Mouse (Mus musculus) limb, embryonic 14.5 days (tissue): ENCODE data around the gene Rnf144b. TPM values are rescaled to one million over a fixed set of nuclear protein-coding genes. Genes with fewer than 3 reads are reported as not detected.

ENCODE experiments used
- ATAC-seq: fragments of 200-750 bp; cut with Nextera tagmentation; 2 replicates; pipeline ENCODE4 v1.8.0; 2017; ENCODE audit warnings: low read depth, moderate number of reproducible peaks, moderate TSS enrichment; ENCODE audit not compliant: low FRiP score
- DNase-seq: peaks from one replicate; pipeline ENCODE4 v3.0.0-alpha.2; 2015; ENCODE audit warnings: low spot score
- H3K27ac ChIP-seq: fragments of 300-500 bp; sonication (generic); replicated peaks from 2 replicates; pipeline ENCODE4 v1.5.1; 2014; ENCODE audit warnings: low read depth, mild to moderate bottlenecking, low read length, moderate library complexity, mixed read lengths
- H3K27me3 ChIP-seq: fragments of 300-500 bp; sonication (generic); 2 replicates; pipeline ENCODE4 v1.6.1; 2014; ENCODE audit warnings: low read length, mixed read lengths; ENCODE audit not compliant: control insufficient read depth, insufficient read depth
- H3K36me3 ChIP-seq: fragments of 300-500 bp; sonication (generic); 2 replicates; pipeline ENCODE4 v1.6.1; 2014; ENCODE audit warnings: mild to moderate bottlenecking, low read length, moderate library complexity, mixed read lengths; ENCODE audit not compliant: control insufficient read depth, insufficient read depth
- H3K4me1 ChIP-seq: fragments of 300-500 bp; sonication (generic); 2 replicates; pipeline ENCODE4 v1.6.1; 2014; ENCODE audit warnings: antibody characterized with exemption, low read length, mixed read lengths; ENCODE audit not compliant: control insufficient read depth, insufficient read depth
- H3K4me2 ChIP-seq: fragments of 300-500 bp; sonication (generic); replicated peaks from 2 replicates; pipeline ENCODE4 v1.6.1; 2014; ENCODE audit warnings: low read depth, mild to moderate bottlenecking, low read length, moderate library complexity; ENCODE audit not compliant: severe bottlenecking
- H3K4me3 ChIP-seq: fragments of 300-500 bp; sonication (generic); replicated peaks from 2 replicates; pipeline ENCODE4 v1.5.1; 2014; ENCODE audit warnings: low read length
- H3K9ac ChIP-seq: fragments of 300-500 bp; sonication (generic); 2 replicates; pipeline ENCODE4 v1.6.1; 2014; ENCODE audit warnings: mild to moderate bottlenecking, low read depth, low read length, moderate library complexity; ENCODE audit not compliant: severe bottlenecking
- H3K9me3 ChIP-seq: fragments of 300-500 bp; sonication (generic); 2 replicates; pipeline ENCODE4 v1.6.1; 2016; ENCODE audit warnings: low read length; ENCODE audit not compliant: control insufficient read depth
- POLR2A ChIP-seq: fragments of 200-500 bp; IDR thresholded peaks from 2 replicates; pipeline ENCODE4 v1.8.0; 2012; ENCODE audit warnings: inconsistent platforms, mild to moderate bottlenecking, moderate library complexity, borderline replicate concordance; ENCODE audit not compliant: insufficient read depth, insufficient read length; ENCODE audit errors: extremely low read depth
- WGBS: fragments of 180-500 bp; shearing (Covaris S2); extraction: QIAGEN DNeasy Blood & Tissue Kit; methylation state at CpG from one replicate; pipeline ENCODE4 v1.1.7; 2014; 5-methylcytosine and 5-hydroxymethylcytosine counted together
- polyA plus RNA-seq, 2 experiments: library from polyadenylated mRNA; depleted of rRNA in 1 of 2; stranded (reverse) in 1 of 2; unstranded in 1 of 2; fragments of >200 nt; fragmentation: Nextera tagmentation in 1 of 2; extraction: Ambion mirVana in 1 of 2; gene quantifications; 2 replicates each; pipeline versions ENCODE4 v1.2.1 to v1.2.3; 2012 to 2014

The Rnf144b gene
- polyA plus RNA-seq, 2 experiments = 5.8 to 5.9 TPM

DNA sequence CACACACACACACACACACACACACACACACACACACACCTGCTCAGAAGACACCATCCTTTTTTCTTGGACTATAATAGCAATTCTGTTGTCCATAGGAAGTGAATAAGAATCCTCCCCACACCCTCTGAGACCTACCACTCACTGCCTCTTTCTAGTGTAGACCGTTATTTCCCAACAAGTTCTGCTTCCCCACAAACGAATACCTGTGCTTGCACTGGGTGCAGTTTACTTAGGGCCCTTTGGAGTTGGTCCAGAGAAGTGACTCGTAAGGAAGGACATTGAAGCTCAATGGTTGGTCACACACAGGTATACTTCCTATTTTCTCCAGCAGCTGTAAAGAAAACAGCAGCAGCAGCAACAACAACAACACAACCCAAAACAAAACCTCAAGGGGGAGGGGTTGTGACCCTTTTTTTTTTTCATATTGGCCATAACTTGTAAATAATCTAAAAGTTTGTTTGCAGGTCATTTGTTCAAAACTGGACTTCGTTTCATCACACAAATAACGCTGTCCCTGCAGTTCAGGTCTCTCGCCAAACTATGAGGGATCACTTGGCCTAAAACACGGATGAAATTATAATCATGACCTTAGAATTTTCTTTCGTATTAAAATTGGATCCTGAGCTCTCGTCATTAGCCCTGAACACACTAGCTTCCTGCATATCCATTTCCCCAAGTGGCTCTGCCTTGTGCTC, 60.7 kb downstream of the Rnf144b start:
- DNase-seq (no peak), ATAC-seq (no peak)
- H3K27me3 ChIP-seq = no peaks in the 10 kb centered on the region
- H3K36me3 ChIP-seq = no peaks in the 10 kb centered on the region
- H3K9ac ChIP-seq = no peak overlapping the region
- no peak overlapping the region for H3K27ac ChIP-seq
- no peak for TF ChIP-seq POLR2A
- no peak overlapping the region for H3K4me2 ChIP-seq
- no peaks in the 10 kb centered on the region for H3K9me3 ChIP-seq
- no peaks in the 10 kb centered on the region for H3K4me1 ChIP-seq
- WGBS = 82% methylated on average over 9 of the region's 9 CpGs
- no peak overlapping the region for H3K4me3 ChIP-seq

DNA sequence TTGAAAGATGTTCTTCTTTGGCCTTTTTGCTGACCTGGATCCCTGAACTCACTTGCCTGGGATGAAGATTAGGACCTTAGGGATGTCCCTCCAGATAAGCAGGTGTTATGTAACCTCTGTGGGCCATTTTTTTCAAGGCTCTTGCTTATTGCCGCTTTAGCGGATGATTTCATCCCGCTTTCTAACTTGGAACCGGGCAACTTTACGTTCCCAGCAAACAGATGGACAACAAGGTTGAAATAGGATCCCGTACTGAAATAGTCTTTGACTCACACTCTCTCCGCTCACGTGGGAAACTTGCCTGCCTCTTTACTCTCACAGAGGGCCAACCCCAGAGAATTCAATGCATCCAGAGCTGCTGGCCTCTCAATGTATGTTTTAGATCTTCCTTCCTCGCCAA, 61.3 kb downstream of the Rnf144b start:
- Histone ChIP-seq H3K4me1 (no peaks in the 10 kb centered on the region), H3K9ac (no peak overlapping the region), H3K4me2 (no peak overlapping the region), H3K27me3 (no peaks in the 10 kb centered on the region), H3K27ac (no peak overlapping the region), H3K9me3 (no peaks in the 10 kb centered on the region), H3K36me3 (no peaks in the 10 kb centered on the region), H3K4me3 (no peak overlapping the region)
- WGBS = 53% methylated on average over 9 of the region's 9 CpGs
- ATAC-seq = no peak
- TF ChIP-seq POLR2A = no peak
- DNase-seq = no peak

DNA sequence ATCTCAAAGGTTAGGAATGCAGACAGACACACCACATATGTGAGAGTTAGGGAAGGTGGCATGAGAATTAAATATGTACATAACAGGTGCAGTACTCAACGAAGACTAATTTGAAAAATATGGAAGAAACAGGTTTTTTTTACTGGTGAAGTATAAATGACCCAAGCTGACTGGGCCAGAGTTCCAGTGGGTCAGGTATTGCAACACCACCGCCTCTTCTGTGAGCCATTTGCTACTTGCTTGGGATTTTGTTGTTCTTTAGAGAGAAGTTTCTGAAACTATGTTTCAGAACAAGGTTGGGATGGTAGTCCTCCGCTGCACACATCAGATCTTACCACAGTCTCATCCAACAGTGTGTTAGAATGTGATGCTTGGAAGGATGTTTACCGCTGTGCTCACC, 65.4 kb downstream of the Rnf144b start:
- peaks cover 3% of the 10 kb centered on the region; the same call in 1 of the 2 replicates for H3K27me3 ChIP-seq
- no peak overlapping the region for H3K9ac ChIP-seq
- no peak overlapping the region for H3K27ac ChIP-seq
- H3K4me3 ChIP-seq = no peak overlapping the region
- ATAC-seq = no peak
- WGBS = 78% methylated on average over 4 of the region's 4 CpGs
- peaks cover under 1% of the 10 kb centered on the region; the same call in 1 of the 2 replicates for H3K4me1 ChIP-seq
- no peaks in the 10 kb centered on the region for H3K9me3 ChIP-seq
- TF ChIP-seq POLR2A = no peak
- no peaks in the 10 kb centered on the region for H3K36me3 ChIP-seq
- H3K4me2 ChIP-seq = no peak overlapping the region
- no peak for DNase-seq

DNA sequence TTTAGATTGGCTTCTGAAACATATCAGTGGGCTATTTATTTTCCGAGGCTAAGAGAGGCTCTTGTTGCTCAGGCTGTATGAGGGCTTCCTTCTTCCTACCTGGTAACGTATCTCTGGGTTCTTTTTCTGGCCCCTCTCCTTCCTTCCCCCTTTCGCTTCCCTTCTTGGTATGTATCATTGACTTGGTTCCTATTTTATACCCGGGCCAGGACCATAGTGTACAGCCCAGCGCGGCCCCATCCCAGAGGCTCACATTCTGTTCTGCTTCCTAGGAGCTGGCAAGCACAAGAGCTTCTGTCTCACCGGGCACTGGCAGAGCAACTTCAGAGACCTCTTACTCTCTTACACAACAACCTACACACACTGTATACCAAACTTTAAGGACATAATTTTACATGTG, 67.5 kb downstream of the Rnf144b start:
- Histone ChIP-seq H3K4me2 (no peak overlapping the region), H3K36me3 (no peaks in the 10 kb centered on the region), H3K4me1 (peaks cover 6% of the 10 kb centered on the region; the same call in 1 of the 2 replicates), H3K9ac (no peak overlapping the region), H3K4me3 (no peak overlapping the region), H3K9me3 (no peaks in the 10 kb centered on the region), H3K27ac (no peak overlapping the region), H3K27me3 (peaks cover 22% of the 10 kb centered on the region; the same call in 1 of the 2 replicates)
- TF ChIP-seq POLR2A = no peak
- ATAC-seq (no peak), DNase-seq (no peak)
- WGBS = 91% methylated on average over 7 of the region's 7 CpGs

DNA sequence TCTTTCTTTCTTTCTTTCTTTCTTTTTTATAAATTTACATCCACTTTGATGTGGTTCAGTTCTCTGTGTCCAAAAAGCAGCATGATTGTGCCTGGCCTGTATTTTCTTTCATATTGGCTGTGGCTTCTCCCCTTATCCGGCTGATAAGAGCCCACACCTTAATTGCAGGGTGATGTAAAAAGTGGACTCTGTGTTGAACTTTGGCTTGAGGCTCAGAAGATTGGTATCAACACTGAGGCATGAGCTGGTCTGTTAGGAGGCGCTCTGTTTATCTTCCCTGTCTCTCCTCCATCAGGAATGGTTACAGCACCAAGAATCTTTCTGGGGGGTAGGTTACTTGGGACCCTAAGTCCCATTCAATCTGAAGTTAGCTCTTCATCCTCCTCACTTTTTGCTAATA, 69.7 kb downstream of the Rnf144b start:
- Histone ChIP-seq H3K27ac (no peak overlapping the region), H3K4me1 (peaks cover 6% of the 10 kb centered on the region; the same call in 1 of the 2 replicates), H3K27me3 (peaks cover 27% of the 10 kb centered on the region), H3K4me2 (no peak overlapping the region), H3K36me3 (no peaks in the 10 kb centered on the region), H3K4me3 (no peak overlapping the region), H3K9ac (no peak overlapping the region), H3K9me3 (no peaks in the 10 kb centered on the region)
- no peak for TF ChIP-seq POLR2A
- WGBS = 68% methylated on average over 2 of the region's 2 CpGs
- DNase-seq (no peak), ATAC-seq (no peak)
